Mouse (Mus musculus): ENCODE measurements at regions not wholly inside any gene's neighbourhood (a gene's known extent, or its start where the extent isn't known, plus 50 kb on each side); places are given as distances from the start of the nearest gene placed in this dataset.
A peak's percentile ranks its signal among the peaks of the same experiment; 100 is the strongest.
"Not testable (repeated sequence)": the region's sequence is repeated elsewhere in the genome, so short reads cannot be mapped to it uniquely, and the experiment has no call there.

DNA sequence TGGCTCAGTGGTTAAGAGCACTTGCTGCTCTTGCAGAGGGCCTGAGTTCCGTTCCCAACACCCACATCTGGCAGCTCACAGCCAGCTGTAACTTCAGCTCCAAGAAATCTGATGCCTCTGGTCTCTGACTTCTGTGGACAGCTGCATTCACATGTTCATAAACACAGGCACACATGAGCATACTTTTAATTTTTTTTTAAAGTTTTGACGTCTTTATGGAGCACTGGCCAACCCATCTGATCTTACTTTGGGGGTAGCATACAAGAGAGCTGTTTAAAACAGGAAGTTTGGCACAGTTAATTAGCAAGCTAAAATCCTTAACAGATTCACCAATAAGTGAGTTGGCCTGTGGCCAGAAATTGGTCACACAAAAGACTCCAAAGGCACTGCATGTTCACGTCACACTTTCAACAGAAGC, 81.2 kb upstream of the Atl2 start:
- DNase-seq: no peak

DNA sequence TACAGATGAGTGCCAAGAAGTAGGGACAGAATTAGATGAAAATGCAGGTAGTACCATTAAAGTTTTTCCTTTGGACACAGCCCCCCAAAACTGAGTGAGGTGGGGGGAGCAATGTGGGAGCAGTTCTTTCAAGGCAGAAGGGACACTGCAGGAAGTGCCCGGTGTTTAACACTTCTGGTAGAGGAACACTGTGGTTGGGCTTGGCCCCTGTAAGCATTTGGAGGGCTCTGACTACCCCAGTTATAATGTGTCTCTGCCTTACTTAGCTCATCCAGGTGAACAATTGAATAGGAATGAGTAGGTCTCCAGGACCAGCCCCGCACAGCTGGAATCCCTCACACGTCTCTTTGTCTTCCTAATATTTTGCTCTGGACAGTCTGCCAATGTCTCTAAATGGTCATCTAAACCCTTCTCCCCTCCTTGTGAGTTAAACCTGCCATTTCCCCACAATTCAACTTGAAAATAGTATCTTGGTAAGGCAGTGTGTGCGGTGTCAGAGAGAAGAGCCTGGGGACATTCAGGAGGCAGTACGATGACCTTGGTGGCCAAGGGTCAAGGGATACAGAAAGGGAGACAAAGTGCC, 80.7 kb upstream of the Atl2 start:
- DNase-seq: no peak

DNA sequence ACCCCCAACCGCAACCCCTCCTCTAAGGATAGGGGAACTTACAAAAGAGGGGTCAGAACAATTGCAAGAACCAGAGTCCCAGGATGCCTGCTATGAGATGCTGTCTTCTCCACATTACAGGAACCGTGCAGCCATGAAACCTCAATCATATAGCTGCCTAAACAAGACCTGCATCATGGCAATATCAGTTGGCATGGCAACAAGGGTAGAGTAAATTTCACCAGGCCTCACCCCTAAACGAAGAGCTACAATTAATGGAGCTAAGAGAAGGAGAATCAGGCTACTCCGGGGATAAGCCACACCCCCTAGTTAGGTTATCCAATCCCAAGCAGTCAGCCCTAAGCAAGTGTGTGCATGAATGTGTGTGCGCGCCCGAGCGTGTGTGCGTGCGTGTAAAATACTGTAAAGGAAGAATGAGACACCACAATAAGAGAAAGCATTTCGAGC, 80.1 kb upstream of the Atl2 start:
- no peak for DNase-seq

DNA sequence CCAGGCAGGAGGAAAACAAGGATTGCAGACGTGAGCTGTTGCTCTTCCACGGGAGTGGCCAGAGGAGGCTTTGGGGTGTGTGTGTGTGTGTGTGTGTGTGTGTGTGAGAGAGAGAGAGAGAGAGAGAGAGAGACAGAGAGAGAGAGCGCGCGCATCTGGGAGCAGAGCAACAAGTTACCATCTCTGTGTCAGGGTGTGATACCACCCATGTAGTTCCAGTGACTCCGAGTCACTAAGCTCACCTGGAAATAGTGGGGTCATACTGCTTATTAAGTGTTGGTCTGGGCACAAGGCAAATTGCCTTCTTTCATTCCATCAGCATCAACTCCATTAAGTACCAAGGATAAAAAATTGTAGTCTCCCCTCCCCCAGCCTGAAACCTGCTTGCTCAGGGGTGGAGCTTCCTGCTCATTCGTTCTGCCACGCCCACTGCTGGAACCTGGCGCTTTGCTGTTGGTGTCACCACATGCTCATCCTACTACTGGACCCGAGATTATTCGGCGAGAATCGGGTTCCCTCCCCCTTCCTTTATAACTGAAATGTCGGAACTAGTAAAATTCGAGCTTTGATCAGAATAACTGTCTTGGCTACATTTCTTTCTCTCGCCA, 79.3 kb upstream of the Atl2 start:
- not testable (repeated sequence) for DNase-seq

DNA sequence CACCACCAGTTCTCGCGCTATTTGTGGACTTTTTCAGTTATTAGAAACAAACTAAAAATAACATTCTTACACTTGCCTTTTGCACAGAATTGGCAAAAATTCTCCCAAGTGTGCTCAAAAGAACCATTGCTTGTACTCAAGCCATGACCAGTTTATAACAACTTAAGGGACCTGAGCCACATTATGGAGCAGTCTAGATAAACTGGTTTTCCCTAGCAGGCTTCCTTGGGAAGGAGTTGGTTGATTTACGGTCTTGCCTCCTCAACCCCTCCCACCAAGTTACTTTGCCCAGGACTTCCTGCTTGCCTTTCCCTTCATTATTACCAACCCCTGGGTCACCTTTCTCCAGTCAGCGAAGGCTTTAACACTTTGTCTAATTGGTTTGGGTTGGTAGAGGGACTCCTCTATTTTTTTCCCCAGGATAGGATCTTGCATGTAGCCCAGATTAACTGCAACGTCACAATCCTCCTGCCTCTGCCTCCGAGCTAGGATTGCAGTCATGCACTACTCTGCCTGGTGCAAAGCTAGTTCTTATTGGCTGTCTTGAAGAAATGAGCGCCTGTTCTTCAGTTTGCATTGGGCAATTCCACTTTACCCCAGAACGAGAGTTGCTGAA, 75.9 kb upstream of the Atl2 start:
- no peak for DNase-seq

DNA sequence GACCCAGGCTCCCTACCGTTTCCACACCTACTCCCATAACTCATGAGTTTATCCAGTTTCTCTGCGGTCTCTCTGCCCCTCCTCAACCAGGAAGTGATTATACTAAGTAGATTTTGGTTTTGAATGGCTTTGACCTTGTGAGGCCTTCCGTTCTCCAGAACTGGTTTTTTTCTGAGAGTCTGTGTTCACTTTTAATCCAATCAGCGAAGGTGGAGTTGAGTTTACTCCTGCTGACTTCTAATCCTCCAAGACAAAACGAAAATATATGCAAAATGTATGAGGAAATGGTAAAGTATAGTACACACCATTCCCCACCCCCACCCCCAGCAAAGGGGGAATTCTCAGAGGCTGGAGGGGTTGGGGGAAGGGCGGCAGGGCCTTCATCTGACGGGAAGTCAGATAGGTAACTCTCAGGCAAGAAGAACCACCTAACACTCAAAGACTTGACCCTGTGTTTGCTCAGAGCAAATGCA, 73.6 kb upstream of the Atl2 start:
- no peak for DNase-seq

DNA sequence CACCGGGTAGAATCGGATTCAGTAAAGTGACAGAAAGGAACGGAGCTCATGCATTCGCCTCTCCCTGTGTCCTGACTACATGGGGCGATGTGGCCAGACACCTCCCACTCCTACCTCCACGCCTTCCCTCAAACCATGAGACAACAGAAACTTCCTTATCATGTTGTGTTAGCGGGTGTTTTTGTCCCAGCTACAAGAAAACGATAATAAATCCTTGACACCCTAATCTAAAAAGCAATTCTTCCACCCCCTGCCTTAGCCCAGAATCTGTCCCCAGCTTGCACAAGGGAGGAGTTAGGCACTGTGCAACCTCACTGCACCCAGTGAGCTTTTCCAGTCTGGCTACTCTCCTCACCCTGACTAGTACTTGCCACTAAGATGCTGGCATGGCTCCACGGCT, 72.9 kb upstream of the Atl2 start:
- DNase-seq: no peak

DNA sequence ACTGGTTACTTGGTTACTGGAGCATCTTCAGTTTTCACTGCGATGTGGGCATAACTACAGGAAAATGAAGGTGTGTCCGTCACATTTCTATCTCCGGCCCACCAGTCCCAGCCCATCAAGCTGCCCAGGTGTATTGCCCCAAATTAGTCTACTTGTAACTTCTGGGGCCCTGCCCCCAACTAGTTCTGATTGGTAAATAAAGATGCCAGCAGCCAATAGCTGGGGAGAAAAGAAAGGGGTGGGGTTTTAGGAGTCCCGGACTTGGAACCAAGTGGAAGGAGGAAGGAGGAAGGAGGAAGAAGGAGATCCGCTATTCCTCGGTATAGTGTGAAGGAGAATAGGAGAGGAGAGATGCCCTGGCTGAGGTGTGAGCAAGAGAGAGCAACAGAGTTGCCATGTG, 71.1 kb upstream of the Atl2 start:
- DNase-seq: no peak

DNA sequence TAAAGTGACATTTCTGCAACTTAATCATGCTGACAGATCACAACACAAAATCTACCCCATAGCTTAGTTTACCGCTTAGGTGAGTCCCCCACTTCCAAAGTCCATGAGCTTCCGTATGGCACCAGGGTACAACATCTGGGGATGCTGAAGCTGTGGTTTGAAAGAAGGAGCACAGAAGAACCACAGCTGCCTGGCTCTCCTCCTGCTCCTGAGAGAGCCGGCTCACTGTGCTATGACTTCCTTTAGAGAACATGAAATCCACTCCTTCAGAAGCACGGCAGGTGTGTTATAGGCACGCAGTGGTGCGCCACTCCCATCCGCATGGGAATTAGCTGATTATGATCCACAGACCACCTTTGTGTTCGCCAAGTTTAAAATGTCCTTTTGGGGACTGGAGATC, 69.7 kb upstream of the Atl2 start:
- DNase-seq: no peak

DNA sequence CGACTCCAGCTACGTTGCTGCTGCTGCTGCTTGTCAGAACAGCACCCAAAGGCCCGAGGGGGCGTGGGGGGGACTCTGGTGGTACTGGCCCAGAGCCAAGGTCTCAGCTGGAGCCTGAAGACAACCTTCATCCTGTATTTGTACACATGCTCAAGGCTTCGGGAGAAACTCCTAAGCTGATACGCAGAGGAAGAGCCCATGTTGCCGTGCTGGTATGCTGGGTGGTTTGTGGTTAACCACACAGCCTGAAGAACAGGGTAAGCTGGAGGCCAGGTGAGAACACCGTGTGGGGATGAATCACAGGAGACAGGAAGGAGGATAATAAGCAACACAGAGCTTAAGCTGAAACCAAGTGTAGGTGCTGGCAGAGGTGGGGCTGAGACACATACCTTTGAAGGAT, 68.9 kb upstream of the Atl2 start:
- DNase-seq: no peak

DNA sequence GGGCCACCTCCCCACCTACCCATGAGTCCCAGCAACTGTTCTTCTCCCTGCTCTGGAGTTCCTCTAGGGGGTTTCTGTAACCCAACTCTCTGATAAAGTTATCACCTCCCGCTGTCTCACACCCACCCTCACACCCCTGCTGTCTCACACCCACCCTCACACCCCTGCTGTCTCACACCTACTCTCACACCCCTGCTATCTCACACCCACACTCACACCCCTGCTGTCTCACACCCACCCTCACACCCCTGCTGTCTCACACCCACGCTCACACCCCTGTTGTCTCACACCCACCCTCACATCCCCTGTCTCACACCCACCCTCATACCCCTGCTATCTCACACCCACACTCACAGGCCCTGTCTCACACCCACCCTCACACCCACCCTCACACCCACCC, 67.4 kb upstream of the Atl2 start:
- no peak for DNase-seq

DNA sequence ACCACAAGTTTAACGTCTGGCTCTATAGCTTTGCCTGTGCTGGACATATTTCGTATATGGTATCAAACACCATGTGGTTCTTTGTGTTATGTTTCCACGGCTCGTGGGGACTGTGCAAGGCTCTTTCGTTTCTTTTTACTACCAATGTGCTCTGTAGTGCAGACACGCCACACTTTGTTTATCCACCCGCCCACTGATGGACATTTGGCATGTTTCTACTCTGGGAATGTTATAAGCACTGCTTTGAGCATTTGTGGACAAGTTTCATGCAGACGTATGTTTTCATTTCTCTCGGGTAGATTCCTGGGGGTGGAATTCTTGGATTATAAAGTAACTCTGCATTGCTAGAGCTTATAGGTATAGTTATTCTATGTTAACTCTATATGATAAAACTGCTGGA, 65.5 kb upstream of the Atl2 start:
- no peak for DNase-seq

DNA sequence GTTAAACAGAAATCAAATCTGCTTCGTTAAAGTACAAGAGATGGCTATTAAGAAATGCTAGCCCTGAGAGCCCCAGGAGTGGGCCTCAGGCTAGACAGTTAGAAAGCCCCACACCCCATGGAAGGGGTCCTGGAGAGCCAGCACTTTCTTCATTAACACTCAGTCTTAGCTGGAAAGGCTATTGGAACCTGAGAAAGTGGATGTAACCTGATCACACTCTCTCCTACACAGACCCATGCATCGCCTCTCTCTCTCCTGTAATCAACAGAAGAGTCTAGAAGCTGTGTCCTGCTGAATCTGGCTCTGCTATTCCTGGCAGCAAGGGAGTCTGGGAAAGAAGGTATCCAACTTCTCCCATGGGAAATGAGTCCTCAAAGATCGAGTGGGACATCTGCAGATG, 64.8 kb upstream of the Atl2 start:
- no peak for DNase-seq

DNA sequence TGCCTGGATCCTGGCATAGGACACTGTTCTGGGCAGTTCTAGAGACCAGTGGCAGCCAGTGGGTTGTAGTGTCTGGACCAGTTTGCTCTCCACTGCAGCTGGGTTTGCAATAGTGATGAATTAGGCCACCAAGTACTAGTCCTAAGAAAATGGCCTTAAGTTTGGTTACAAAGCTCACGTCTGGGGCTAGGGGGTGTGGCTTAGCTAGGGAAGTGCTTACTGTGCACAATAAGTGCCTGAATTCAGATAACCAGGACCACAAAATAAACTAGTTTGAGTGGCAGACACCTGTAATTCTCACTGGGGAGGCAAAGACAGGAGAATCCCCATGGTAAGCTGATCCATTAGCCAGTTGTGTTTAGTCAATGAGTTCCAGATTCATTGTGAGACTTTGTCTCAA, 59.3 kb upstream of the Atl2 start:
- no peak for DNase-seq

DNA sequence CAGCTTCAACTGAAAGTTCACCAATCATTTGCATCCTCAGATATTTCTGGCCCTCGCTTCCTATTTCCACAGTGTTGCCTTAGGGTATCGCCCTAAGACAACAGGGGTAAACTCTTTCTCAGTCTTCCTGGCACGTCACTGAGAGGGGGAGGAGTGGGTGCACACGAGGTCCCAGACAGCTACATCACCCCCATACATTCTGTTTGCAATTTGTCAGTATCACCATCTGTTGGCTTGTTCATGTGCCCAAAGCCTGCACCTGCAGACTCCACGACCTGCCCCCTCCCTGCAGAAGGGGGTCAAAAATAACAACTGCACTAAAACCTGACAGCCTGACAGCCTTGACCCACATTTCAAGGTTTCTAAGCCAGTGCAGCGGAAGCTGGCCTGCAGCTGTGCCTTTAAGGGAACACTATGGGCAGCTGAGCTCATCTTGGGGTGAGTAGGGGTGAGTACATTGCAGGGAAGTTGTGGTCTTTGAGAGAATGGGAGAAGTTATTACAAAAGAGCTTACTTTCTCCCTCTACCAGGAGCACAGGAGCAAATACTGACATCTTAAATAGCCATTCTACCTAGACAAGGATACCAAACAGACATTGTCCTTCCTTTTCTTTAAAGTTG, 58.8 kb upstream of the Atl2 start:
- DNase-seq: no peak

DNA sequence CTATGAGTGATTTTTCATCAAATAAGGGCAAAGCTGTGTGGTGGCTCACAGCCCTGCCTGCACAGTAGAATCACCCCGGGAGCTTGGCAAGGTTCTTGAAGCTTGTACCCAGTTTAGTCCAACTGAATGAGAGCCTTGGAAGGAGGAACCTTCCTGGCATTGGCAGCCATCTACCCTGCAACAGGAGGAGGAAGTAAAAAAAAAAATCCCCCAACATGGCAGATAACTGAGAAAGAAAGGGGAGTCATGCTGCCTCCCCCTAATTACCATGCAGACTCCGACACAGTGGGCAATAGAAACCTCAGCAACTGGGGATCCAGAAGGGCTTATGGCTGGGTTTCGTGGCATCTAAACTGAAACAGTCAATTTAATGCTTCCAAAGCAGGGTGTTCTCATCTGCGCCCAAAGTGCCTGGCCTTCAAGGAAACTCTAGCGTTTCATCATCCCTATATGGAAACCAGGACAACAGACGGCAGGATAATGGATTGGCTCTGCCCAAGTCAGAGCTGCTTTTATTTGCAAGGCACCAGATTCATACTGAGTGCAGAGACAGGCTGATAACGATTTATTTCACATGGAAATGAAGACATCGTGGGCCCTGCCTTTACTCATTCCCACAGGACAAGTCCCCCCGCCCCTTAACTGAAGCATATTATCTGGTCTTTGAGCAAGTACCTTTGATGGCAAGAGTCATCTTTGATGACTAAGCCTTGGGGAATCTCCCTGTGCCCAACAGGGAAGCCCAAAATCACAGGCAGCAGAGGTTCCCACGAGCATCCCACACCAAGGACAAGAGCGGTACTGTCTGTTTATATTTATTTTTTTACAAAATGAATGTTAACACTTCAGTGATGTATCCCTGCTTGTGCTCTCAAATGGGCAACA, 52.9 kb upstream of the Atl2 start:
- DNase-seq: peak; percentile 22 to 34

All from layer of hippocampus, postnatal 36 days (tissue).